ENCODE assay signal across 14 mouse cellular contexts in genomic region chr2:17839649-17840048, GRCm38 (mm10).
A peak's percentile ranks its signal among the peaks of the same experiment; 100 is the strongest.
DNase-seq lines count a peak whose midpoint lies in the region; ATAC-seq and TF ChIP-seq lines count a peak whose summit lies in the region.
"Had no signal": no experiment of that assay in that cellular context is flagged by ENCODE, and none has a peak within 500 bp of the region (broad histone marks: within the 10 kb centered on the region; RNA-seq: fewer than 3 reads in every experiment).

No protein-coding gene starts in this region.

- no peak overlapping the region for H3K27ac ChIP-seq in forebrain, embryonic 11.5 days (ENCODE audit: low read depth, low read length)
- H3K27ac ChIP-seq in forebrain, postnatal 0 days (ENCODE audit: low read depth, low read length): no peak overlapping the region
- peak overlapping the region; percentile 32; the same call in 1 of the 2 replicates for H3K27ac ChIP-seq in lung, embryonic 16.5 days (ENCODE audit: low read length)
- no peak overlapping the region for H3K27ac ChIP-seq in embryonic facial prominence, embryonic 14.5 days (replicated peaks; ENCODE audit: low read depth, low read length)
- no peak overlapping the region for H3K27ac ChIP-seq in midbrain, embryonic 14.5 days (replicated peaks; ENCODE audit: low read depth, low read length)
- H3K27ac ChIP-seq: heart, embryonic 10.5 days had no signal

- no peaks in the 10 kb centered on the region for H3K9me3 ChIP-seq in forebrain, embryonic 11.5 days (ENCODE audit: control insufficient read depth, low read length)
- H3K9me3 ChIP-seq in forebrain, postnatal 0 days (ENCODE audit: low read length): no peaks in the 10 kb centered on the region
- H3K9me3 ChIP-seq in lung, embryonic 16.5 days (ENCODE audit: control insufficient read depth, low read length): no peaks in the 10 kb centered on the region
- H3K9me3 ChIP-seq in embryonic facial prominence, embryonic 14.5 days (ENCODE audit: control insufficient read depth, low read length): no peaks in the 10 kb centered on the region
- H3K9me3 ChIP-seq in midbrain, embryonic 14.5 days (ENCODE audit: control insufficient read depth, low read length): no peaks in the 10 kb centered on the region
- H3K9me3 ChIP-seq: heart, embryonic 10.5 days had no signal

- DNase-seq in forebrain, embryonic 11.5 days (ENCODE audit: low spot score): no peak
- no peak for DNase-seq in forebrain, postnatal 0 days
- no peak for DNase-seq in lung, adult 18-20 months
- DNase-seq in embryonic facial prominence, embryonic 14.5 days (ENCODE audit: low spot score): peak; percentile 54
- no peak for DNase-seq in midbrain, embryonic 14.5 days
- DNase-seq in thymus, postnatal 36 days: no peak
- no peak for DNase-seq in adrenal gland, postnatal 14 days
- DNase-seq: adrenal gland, adult 8-10 months; gastrocnemius, postnatal 10 days; kidney, adult 8-10 months; lung, postnatal 36 days had no signal

- no peak overlapping the region for H3K4me2 ChIP-seq in forebrain, embryonic 11.5 days (ENCODE audit: low read depth, low read length, severe bottlenecking)
- no peak overlapping the region for H3K4me2 ChIP-seq in forebrain, postnatal 0 days (ENCODE audit: low read depth)
- H3K4me2 ChIP-seq in lung, embryonic 16.5 days (ENCODE audit: low read depth, low read length): no peak overlapping the region
- no peak overlapping the region for H3K4me2 ChIP-seq in embryonic facial prominence, embryonic 14.5 days (ENCODE audit: low read depth, low read length)
- peak overlapping the region; percentile 37 for H3K4me2 ChIP-seq in midbrain, embryonic 14.5 days (ENCODE audit: low read length)

- no peaks in the 10 kb centered on the region for H3K36me3 ChIP-seq in forebrain, embryonic 11.5 days (ENCODE audit: control insufficient read depth, insufficient read depth, low read length)
- no peaks in the 10 kb centered on the region for H3K36me3 ChIP-seq in forebrain, postnatal 0 days (ENCODE audit: insufficient read depth)
- H3K36me3 ChIP-seq in lung, embryonic 16.5 days (ENCODE audit: control insufficient read depth, insufficient read depth, low read length): no peaks in the 10 kb centered on the region
- H3K36me3 ChIP-seq in embryonic facial prominence, embryonic 14.5 days (ENCODE audit: control insufficient read depth, insufficient read depth, low read length): no peaks in the 10 kb centered on the region
- no peaks in the 10 kb centered on the region for H3K36me3 ChIP-seq in midbrain, embryonic 14.5 days (ENCODE audit: control insufficient read depth, insufficient read depth, low read length)
- H3K36me3 ChIP-seq: heart, embryonic 10.5 days had no signal

- 73% methylated on average over 4 of the region's 4 CpGs for WGBS in forebrain, embryonic 11.5 days
- 36% methylated on average over 4 of the region's 4 CpGs for WGBS in forebrain, postnatal 0 days
- 74% methylated on average over 4 of the region's 4 CpGs for WGBS in lung, embryonic 16.5 days
- WGBS in embryonic facial prominence, embryonic 14.5 days: 55% methylated on average over 4 of the region's 4 CpGs
- WGBS in midbrain, embryonic 14.5 days: 49% methylated on average over 4 of the region's 4 CpGs

- H3K27me3 ChIP-seq in forebrain, embryonic 11.5 days (ENCODE audit: control insufficient read depth, insufficient read depth, low read length): no peaks in the 10 kb centered on the region
- no peaks in the 10 kb centered on the region for H3K27me3 ChIP-seq in forebrain, postnatal 0 days (ENCODE audit: insufficient read depth, low read length)
- no peaks in the 10 kb centered on the region for H3K27me3 ChIP-seq in lung, embryonic 16.5 days (ENCODE audit: control insufficient read depth, insufficient read depth, low read depth, low read length)
- H3K27me3 ChIP-seq in embryonic facial prominence, embryonic 14.5 days (replicated peaks; ENCODE audit: control insufficient read depth, insufficient read depth, low read length): no peaks in the 10 kb centered on the region
- peaks cover 8% of the 10 kb centered on the region; the same call in 1 of the 2 replicates for H3K27me3 ChIP-seq in midbrain, embryonic 14.5 days (ENCODE audit: control insufficient read depth, insufficient read depth, low read length)

- no peak overlapping the region for H3K9ac ChIP-seq in forebrain, embryonic 11.5 days (ENCODE audit: low read length)
- no peak overlapping the region for H3K9ac ChIP-seq in forebrain, postnatal 0 days
- no peak overlapping the region for H3K9ac ChIP-seq in lung, embryonic 16.5 days (ENCODE audit: low read length)
- H3K9ac ChIP-seq in embryonic facial prominence, embryonic 14.5 days (ENCODE audit: low read depth, low read length): no peak overlapping the region
- H3K9ac ChIP-seq in midbrain, embryonic 14.5 days (replicated peaks; ENCODE audit: low read length): no peak overlapping the region

- peaks cover 13% of the 10 kb centered on the region; the same call in 1 of the 2 replicates for H3K4me1 ChIP-seq in forebrain, embryonic 11.5 days (replicated peaks; ENCODE audit: control insufficient read depth, insufficient read depth, low read length)
- H3K4me1 ChIP-seq in forebrain, postnatal 0 days (ENCODE audit: insufficient read depth): peaks cover 16% of the 10 kb centered on the region
- no peaks in the 10 kb centered on the region for H3K4me1 ChIP-seq in lung, embryonic 16.5 days (replicated peaks; ENCODE audit: control insufficient read depth, insufficient read depth, low read length)
- H3K4me1 ChIP-seq in embryonic facial prominence, embryonic 14.5 days (ENCODE audit: control insufficient read depth, insufficient read depth, low read length): no peaks in the 10 kb centered on the region; the same call in 1 of the 2 replicates
- H3K4me1 ChIP-seq in midbrain, embryonic 14.5 days (ENCODE audit: control insufficient read depth, insufficient read depth, low read length): peaks cover 27% of the 10 kb centered on the region

- TF ChIP-seq CTCF in forebrain, postnatal 0 days (IDR thresholded peaks at IDR 0.05; ENCODE audit: low read depth): no peak

- peak; percentile 26 for ATAC-seq in forebrain, embryonic 11.5 days (replicated peaks; ENCODE audit: low FRiP score)
- no peak for ATAC-seq in forebrain, postnatal 0 days
- ATAC-seq in lung, embryonic 16.5 days (ENCODE audit: low read depth): no peak
- ATAC-seq in embryonic facial prominence, embryonic 14.5 days (ENCODE audit: low read depth): peak; percentile 67; the same call in 1 of the 2 replicates
- ATAC-seq in midbrain, embryonic 14.5 days (ENCODE audit: low FRiP score, low TSS enrichment): no peak

- H3K4me3 ChIP-seq in forebrain, embryonic 11.5 days (ENCODE audit: low read depth, low read length): no peak overlapping the region
- H3K4me3 ChIP-seq in forebrain, postnatal 0 days (ENCODE audit: low read depth, low read length): no peak overlapping the region
- no peak overlapping the region for H3K4me3 ChIP-seq in lung, embryonic 16.5 days (ENCODE audit: low read length)
- H3K4me3 ChIP-seq in embryonic facial prominence, embryonic 14.5 days (ENCODE audit: low read depth, low read length): no peak overlapping the region
- no peak overlapping the region for H3K4me3 ChIP-seq in midbrain, embryonic 14.5 days (replicated peaks; ENCODE audit: low read depth, low read length)
- H3K4me3 ChIP-seq: heart, embryonic 10.5 days; myocyte had no signal

Comparison
In these comparisons a context has a peak if more than half of its experiments do, and no peak if none do; other contexts are left out.
1. ATAC-seq: peak in forebrain, embryonic 11.5 days (single experiment) and embryonic facial prominence, embryonic 14.5 days (single experiment); none in forebrain, postnatal 0 days (single experiment), lung, embryonic 16.5 days (single experiment) and midbrain, embryonic 14.5 days (single experiment).